Mouse (Mus musculus) lung, adult 18-20 months (tissue): Measurements from ENCODE around the gene Actr10.

Experiments used
- DNase-seq, 2 experiments: peaks; one replicate each; pipeline ENCODE4 v3.0.0; 2022; ENCODE audit warnings: mixed read lengths in 2 of 2

Gene Actr10

DNA sequence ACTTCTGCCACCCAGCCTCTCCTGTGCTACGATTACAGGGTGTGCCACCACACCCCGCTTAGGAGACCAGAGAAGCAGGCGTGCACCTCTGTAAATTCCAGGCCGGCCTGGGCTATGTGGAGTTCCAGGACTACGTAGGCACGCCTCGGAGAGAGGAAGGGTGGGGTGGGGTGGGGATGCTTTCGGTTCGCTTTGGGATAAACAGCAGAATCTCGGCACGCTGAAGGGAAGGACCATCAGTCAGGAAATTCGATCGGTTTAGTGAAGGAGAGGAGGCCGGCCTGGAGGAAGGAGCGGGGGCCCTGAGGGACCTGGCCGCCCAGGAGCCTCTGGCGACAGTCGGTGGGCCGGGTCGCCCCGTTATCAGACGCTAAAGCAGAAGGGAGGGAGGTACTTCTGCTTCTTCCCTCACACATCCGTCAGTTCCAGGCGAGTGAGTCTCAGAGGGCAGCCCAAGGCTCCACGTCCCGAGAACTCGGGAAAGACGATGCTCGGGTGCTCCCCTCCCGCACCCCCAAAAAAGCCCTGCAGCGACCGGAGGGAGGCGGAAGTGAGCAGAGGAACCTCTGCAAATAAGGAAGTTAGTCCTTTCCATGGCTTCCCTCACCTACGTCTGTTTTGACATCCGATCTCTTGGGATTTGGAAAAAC, 30.6 kb downstream of the Actr10 start:
- peak; percentile 85 to 90 for DNase-seq

DNA sequence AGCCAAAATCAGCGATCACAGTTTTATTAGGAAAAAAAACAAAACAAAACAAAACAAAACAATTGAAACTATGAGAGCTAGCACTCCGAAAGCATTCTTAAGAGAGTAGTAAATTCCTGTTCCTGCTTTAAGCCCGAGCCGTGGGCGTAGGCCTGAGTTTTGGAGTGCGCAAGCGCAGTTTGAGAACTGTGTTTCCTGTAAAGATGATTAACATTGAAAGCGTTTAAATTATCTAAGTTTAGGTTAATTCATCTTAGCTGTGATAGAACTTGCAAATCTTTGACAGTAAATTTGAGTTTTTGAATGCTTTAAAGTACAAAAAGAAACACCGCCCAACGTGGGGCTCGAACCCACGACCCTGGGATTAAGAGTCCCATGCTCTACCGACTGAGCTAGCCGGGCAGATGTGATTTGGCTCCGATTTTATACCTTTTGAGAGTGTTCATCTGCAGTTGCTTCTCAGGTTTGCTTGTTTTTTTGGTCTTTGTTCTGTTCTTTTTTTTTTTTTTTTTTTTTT, 31.2 kb downstream of the Actr10 start:
- peak; percentile 86 to 88 for DNase-seq

DNA sequence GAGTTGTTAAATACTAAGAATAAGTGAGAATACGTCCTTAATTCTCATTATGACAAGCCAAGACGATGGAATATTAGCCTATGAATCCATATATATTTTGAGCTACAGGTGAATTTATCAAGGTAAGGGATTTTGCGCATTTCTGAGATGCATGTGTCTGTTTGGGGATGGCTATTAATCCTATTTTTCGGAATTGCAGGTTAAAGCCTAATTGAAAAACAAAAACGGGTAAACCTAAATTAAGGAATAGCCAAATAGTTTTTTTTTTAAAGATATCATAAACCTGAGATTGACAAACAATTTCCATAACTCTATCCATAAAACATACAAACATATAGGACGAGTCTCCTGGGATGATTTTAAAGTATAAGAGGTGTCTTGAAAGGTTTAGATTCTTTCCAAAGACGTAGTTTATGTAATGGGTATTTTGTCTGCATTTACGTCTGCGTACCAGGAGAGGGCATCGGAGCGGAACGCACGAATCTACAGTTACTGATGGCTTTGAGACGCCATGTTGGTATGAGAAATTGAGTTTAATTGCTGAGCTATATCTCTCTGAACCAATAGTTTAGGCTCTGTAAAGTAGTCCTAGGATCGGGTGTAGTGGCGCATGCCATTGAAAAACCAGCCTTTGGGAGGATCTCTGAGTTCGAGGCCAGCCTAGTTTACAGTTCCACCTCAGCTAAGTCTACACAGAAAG, 32.0 kb downstream of the Actr10 start:
- DNase-seq = peak; percentile 56 to 69

DNA sequence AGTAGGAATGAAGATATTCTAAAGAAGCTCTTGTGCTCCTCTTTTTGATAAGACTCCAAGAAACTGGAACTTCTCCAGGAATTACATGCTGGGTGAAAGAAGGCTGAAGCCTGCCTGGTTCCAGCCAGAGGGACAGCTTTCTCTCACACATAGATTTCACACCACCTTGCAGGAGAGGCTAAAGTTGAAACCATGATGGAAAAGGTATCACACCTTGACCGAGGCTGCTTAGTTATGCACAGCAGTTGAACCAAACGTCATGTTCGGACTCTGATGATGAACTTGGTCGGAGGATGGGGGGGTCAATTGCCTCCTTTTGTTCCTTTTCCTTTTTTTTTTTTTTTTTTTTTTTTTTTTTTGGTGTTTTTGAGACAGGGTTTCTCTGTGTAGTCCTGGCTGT, 36.2 kb downstream of the Actr10 start:
- no peak for DNase-seq

DNA sequence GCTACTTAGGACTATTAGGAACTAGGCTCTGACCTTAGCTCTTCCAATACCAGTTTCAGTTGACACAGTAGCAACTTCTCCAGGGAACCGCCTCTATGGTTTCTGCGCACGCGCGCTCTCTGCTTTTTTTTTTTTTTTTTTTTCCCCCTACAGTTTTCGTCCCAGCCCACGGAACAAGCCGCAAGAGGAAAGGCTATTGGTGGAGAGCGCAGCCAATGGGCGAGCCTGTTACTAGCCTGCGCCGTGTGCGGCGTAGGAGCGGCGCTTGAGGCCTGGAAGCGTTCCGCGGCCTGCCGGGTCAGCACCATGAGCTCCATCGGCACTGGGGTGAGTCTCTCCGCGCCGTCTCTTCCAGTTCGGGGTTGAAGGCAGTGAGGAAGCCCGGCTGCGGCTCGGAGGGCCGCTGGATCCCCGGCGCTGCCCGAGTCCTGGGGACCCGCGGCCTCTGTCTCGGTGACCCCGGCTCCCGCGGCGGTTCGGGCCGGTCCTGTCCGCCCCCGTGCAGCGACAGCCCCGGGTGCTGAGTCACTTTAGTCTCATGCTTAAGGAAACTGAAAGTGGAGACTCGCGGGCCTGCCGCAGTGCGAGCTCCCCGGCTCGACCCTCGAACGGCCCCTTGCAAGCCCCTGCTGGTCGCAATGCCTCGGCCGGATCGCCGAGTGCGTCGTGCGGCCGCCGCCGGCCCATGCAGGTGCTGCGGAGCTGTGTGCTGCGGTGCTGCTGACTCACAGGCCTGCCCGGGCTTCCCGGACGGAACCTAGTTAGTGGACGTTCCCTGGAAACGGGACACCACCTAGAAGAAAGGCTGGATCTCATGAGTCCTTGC, 37.0 kb downstream of the Actr10 start, which contains the start of gene Psma3:
Gene Psma3 (plus strand): TSS at position 181 of the 826 bp plus-strand sequence.
- DNase-seq = peak; percentile 92 to 94

DNA sequence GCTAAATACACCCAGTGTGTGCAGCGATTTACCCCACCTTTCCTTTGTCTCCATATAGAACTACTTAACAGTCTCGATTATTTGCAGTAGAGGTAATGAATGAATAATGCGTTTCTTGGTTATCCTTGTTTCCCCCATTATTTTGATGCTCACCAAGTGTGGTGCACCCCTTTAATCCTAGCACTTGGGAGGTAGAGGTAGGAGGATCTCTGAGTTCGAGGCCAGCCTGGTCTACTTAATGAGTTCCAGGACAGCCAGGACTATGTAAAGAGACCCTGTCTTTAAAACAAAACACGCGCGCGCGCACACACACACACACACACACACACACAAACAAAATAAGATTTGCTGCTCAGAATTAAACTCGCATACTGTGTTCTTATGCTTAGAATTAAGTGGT, 37.7 kb downstream of the Actr10 start:
- no peak for DNase-seq

DNA sequence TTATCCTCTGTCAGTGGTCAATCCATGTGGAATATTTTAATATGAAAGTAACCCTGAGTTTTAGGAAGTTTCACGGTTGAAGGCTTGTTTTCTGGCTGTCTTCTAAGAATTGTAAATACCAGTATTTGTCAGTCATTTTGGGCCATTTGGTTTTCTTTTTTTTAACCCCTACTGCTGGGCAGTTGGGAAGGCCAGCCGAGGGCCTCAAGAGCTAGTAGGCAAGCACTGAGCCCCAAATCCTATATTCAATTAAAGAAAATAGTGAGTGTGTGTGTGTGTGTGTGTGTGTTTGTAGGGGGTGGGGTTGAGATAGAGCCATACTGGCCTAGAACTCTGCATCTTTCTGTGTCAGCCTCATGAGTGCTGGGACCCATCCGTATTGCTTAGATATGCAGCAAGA, 38.2 kb downstream of the Actr10 start:
- no peak for DNase-seq

DNA sequence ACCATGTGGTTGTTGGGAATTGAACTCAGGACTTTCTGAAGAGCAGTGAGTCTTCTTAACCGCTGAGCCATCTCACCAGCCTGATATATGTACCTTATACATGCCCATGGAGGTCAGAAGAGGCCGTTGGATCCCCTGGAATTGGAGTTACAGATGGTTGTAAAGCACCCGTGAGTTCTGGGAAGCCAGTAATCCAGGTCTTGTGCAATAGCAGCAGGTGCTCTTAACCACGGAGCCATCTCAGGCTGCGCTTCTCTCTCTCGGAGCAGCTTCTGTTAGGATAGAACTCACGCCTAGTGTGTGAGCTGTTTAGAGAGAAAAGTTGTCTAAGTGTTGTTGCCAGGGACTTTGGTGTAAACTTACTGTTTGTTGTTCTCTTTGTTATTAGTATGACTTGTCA, 40.7 kb downstream of the Actr10 start:
- DNase-seq = no peak

DNA sequence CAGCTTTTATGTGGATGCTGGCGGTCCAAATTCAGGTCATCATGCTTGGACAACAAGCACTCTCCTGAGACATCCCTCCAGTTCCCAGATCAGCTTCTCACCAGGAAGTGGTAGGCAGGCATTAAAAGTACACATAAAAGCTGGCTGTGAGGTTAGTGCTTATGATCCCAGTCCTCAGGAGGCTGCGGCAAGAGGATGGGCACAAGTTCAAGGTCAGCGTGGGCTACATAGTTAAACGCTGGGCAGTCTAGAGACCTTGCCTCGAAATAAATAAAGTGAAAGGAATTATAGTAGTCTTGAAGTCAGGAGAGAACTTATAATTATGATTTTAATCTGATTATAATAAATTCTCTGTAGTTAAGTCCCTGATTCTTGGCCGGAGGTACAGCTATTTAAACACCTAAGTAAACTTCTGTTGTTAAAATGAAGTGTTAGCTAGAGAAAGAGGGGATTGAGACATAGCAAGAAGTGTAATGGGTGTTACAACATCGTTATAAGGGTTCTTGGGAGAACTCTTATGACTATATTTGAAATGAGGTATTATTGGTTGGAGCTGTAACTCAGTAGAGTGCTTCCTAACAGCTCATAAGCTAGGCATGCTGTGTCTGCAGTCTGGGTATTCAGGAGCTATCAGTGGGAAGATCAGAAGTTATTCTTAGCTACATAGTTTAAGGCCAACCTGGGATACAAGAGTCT, 47.3 kb downstream of the Actr10 start:
- DNase-seq = no peak

DNA sequence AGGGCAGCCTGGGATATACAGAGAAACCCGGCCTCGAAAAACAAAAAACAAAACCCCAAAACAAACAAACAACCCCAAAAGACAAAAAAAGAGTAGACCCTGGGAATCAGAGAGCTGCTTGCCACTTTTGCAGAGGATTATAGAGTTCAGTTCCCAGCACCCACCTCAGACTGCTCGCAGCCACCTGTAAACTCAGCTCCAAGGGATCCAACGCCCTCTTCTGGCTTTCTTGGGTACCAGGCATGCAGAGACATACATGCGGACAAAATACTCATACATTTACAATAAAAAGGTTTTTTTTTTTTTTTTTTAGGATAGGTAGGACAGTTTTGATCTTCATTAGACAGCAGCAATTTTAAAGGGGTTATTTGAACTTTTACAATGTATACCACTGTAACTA, 59.6 kb downstream of the Actr10 start:
- DNase-seq = no peak

DNA sequence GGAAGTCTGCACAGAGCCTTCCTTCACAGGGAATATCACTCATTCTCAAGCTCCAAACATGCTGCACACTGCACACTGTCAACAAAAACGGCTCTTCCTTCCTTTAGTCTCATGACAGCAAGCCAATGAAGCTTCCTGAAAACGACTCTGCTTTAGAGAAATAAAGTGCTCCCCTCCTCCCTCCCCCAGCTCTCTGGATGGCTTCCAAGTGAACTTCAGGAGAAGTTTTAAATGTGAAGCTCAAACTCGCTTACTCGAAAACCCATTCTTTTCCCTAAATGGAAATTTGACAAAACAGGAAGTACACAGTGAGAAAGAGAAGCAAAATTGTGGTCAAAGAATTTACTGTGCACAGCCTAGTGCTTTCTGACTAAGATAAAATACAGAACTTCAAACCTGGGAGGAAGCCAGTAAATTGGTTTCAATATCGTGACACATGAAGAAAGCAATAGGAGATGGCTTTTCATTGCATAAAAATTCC, 61.8 kb downstream of the Actr10 start:
- DNase-seq = peak; percentile 43 to 44

DNA sequence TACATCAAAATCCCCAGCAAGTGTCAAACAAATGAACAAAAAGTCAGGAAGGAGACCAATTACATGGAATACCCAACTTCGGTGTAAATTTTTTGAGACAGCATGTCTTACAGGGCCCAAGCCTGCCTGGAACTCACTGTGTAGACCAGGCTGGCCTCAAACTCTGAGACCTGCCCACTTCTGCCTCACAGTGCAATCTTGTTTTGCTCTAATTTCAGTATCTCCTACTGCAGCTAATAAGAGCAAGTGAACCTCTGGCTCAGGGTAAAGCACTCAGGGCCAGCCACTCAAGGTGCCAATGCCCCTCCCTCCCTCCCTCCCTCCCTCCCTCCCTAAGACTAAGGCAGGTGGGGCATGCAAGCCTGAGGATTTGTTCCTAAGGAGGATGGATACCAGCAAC, 62.7 kb downstream of the Actr10 start:
- no peak for DNase-seq

DNA sequence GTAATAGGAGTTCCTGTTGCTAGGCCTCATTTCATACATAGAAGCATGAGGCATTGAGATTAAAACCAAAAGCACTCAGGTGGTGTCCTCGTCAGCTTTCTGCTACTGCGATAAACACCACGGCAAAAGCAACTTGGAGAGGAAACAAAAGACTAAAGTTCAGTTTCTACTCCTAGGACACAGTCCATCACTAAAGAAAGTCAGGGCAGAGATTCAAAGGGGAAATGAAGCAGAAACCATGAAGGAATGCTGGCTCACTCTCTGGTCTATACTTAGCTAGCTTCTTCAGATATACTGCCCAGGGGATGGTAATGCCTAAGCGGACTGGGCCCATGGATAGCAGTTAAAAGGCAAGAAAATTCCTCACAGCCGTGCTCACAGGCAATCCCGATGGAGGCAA, 63.8 kb downstream of the Actr10 start:
- no peak for DNase-seq

DNA sequence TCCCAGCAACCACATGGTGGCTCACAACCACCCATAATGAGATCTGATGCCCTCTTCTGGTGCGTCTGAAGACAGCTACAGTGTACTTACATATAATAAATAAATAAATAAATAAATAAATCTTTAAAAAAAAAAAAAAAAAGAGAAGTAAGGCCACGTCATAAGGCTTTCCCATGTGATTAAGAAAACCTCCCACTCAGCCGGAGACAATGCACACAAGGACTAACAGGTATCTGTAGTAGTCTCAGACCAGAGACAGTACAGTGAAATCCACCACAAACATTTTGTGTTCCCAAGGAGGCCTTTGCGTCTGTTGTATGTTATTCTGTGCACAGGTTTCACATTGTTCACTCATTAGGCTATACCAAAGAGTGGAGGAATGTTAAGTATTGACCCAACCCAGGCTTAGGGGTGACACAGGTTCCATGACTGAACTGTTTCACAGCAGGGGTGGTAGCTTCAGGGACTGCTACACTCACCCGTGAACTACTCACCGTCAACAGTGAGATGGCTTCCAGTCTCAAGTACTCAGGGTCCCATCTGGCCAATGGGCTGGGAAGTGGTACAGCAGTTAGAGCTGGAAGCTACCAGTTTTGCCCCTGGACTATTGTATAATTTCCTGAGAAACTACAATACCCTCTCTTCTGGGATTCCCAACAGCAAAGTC, 66.2 kb downstream of the Actr10 start:
- DNase-seq = no peak

DNA sequence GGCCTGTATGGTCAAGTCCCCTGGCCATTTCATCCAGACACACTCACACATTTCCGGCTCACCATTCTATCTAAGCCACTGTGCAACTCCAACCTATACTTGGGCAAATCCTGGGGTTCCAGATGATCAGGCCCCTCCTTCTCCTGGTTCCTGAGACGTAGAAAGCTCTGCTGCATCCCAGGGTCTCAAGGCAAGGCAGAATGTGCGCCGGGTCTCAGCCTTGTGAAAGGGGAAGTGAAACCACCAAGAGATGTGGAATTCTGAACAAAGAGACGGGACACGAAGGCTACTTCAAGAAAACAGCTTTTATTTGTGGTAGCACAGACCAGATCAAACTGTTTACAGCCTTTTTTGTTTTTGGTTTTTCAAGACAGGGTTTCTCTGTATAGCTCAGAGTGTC, 68.5 kb downstream of the Actr10 start:
- no peak for DNase-seq

DNA sequence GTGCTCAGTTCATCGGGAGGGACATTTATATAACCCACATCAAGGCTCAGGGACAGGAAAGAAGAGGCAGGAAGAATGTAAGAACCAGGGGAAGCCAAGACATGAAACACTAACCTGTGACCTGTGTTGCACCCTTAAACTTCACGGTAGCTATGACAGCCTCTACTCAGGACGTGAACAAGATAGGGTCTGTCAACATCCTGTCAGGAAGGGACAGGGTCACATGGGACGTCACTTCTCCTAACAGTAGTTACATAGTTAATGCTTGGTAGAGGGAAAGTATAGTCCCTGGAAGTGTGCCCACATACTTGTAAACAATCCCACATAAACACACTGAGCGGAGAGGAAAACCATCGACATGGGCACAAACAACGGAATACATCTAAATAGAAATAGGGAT, 69.2 kb downstream of the Actr10 start:
- DNase-seq = peak; percentile 22 to 52

DNA sequence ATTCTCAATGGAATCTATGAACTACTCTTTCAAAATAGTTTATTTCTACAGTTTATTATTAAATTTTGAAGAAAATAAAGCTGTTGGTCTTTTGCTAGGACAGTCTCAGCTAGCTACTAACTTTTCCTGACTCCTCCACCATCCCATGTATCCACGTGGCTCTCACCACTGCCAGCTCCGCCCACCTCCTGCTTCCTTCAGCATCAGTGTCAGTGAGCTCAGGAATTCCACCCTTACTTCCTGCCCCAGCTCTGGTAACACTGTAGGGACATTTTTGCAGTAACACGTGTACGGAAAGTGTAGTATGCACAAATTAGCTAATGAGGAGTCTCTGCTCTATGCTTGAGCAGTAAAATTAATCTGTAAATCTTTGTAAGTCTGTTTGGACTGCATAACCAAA, 72.1 kb downstream of the Actr10 start:
- DNase-seq = peak; percentile 58 to 66
